Mouse (Mus musculus): ENCODE data around the gene Fbln5.
A peak's percentile ranks its signal among the peaks of the same experiment; 100 is the strongest.

Fbln5 gene

GRCm38 (mm10) chr12:101759440-101760045 is 59.3 kb downstream of the Fbln5 start:
- DNase-seq (ENCODE audit: low spot score): no peak

- DNase-seq (ENCODE audit: low spot score): peak; percentile 31
Measured at GRCm38 (mm10) chr12:101758698-101759097, 60.2 kb downstream of the Fbln5 start.

- DNase-seq (ENCODE audit: low spot score): no peak
Measured at GRCm38 (mm10) chr12:101742375-101742774, 76.5 kb downstream of the Fbln5 start.

GRCm38 (mm10) chr12:101740486-101740885 is 78.4 kb downstream of the Fbln5 start:
- peak; percentile 43 for DNase-seq (ENCODE audit: low spot score)

GRCm38 (mm10) chr12:101740045-101740444 is 78.8 kb downstream of the Fbln5 start:
- DNase-seq (ENCODE audit: low spot score): no peak

- no peak for DNase-seq (ENCODE audit: low spot score)
Measured at GRCm38 (mm10) chr12:101718755-101719150, 100.1 kb downstream of the Fbln5 start.

GRCm38 (mm10) chr12:101718054-101718754 is 100.7 kb downstream of the Fbln5 start, which contains the start of gene Tc2n:
Gene Tc2n, minus strand, starts transcription at chr12:101718523.
- no peak for DNase-seq (ENCODE audit: low spot score)

- DNase-seq (ENCODE audit: low spot score): no peak
Measured at GRCm38 (mm10) chr12:101699176-101699575, 119.7 kb downstream of the Fbln5 start.
